Mouse (Mus musculus) midbrain, embryonic 13.5 days (tissue): ENCODE measurements around the gene Khdrbs2. TPM values are rescaled to one million over a fixed set of nuclear protein-coding genes. Genes with fewer than 3 reads are reported as not detected.

Experiments used
- ATAC-seq: fragments of 200-750 bp; cut with Nextera tagmentation; 2 replicates; pipeline ENCODE4 v1.8.0; 2017; ENCODE audit warnings: mild to moderate bottlenecking, moderate TSS enrichment, moderate library complexity
- H3K27ac ChIP-seq: fragments of 300-500 bp; sonication (generic); 2 replicates; pipeline ENCODE4 v1.5.1; 2015; ENCODE audit warnings: inconsistent platforms, mild to moderate bottlenecking, moderate library complexity
- H3K27me3 ChIP-seq: fragments of 300-500 bp; sonication (generic); 2 replicates; pipeline ENCODE4 v1.6.1; 2015; ENCODE audit warnings: mild to moderate bottlenecking, inconsistent platforms
- H3K36me3 ChIP-seq: fragments of 300-500 bp; sonication (generic); 2 replicates; pipeline ENCODE4 v1.6.1; 2015; ENCODE audit warnings: mild to moderate bottlenecking, inconsistent platforms
- H3K4me1 ChIP-seq: fragments of 300-500 bp; sonication (generic); replicated peaks from 2 replicates; pipeline ENCODE4 v1.6.1; 2015; ENCODE audit warnings: inconsistent platforms
- H3K4me2 ChIP-seq: fragments of 300-500 bp; sonication (generic); replicated peaks from 2 replicates; pipeline ENCODE4 v1.6.1; 2015; ENCODE audit warnings: moderate library complexity, mild to moderate bottlenecking, inconsistent platforms
- H3K4me3 ChIP-seq: fragments of 300-500 bp; sonication (generic); replicated peaks from 2 replicates; pipeline ENCODE4 v1.5.1; 2015; ENCODE audit warnings: mild to moderate bottlenecking, inconsistent platforms
- H3K9ac ChIP-seq: fragments of 300-500 bp; sonication (generic); replicated peaks from 2 replicates; pipeline ENCODE4 v1.6.1; 2015; ENCODE audit warnings: mild to moderate bottlenecking, inconsistent platforms
- H3K9me3 ChIP-seq: fragments of 300-500 bp; sonication (generic); 2 replicates; pipeline ENCODE4 v1.6.1; 2016; ENCODE audit warnings: mild to moderate bottlenecking, inconsistent platforms
- WGBS: fragments of 180-500 bp; shearing (Covaris S2); methylation state at CpG from one replicate; pipeline ENCODE4 v1.1.7; 2015; 5-methylcytosine and 5-hydroxymethylcytosine counted together
- polyA plus RNA-seq: library from polyadenylated mRNA; unstranded; fragments of >200 nt; fragmentation: Nextera tagmentation; extraction: Ambion mirVana; gene quantifications from 2 replicates; pipeline ENCODE4 v1.2.1, GENCODE M21; 2015

The Khdrbs2 gene
- polyA plus RNA-seq, result 43.3 and 47.6 TPM in 2 replicates

DNA sequence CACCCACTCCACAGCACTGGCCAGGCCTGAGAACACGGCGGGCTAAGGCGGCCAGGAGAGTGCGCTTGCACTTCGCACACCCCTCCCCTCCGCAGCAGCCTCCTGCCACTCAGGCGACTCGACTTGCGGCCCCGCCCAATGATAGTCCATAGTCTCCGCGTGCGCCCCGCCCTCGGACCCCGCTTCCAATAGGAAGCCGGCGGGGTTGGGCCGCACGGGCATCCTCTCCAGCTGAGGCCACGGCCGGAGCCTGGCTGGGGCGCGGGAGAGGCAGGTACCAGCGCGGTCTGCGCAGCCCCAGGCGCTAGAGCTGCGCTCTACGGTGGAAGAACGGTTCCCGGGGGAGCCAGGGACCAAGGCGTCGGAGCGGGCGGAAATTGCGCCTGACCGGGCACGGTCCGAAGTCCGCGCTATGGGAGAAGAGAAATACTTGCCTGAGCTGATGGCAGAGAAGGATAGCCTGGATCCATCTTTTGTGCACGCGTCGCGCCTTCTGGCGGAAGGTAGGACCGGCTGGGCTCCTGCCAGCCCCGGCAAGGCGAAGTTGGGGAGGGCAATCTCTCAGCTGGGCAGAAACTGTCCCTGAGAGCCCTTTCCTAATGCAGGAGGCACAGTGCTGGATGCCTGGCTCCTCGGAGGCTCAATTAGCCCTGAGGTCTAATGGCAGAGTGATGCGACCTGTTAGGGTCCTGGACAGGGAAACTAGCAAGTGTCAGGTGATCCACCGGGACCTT, at the start of gene Khdrbs2:
TSS of gene Khdrbs2 (plus strand) at position 209 of the 734 bp plus-strand sequence.
- H3K4me3 ChIP-seq, result peak within 1 kb of the TSS; percentile 70
- peak within 1 kb of the TSS; percentile 78 for H3K9ac ChIP-seq
- peak within 1 kb of the TSS; percentile 77 for H3K4me2 ChIP-seq
- 0 out of 2 replicates have a peak, but pooled peaks cover 4% of the 10 kb centered on the region for H3K27me3 ChIP-seq
- no peaks in the 10 kb centered on the region for H3K36me3 ChIP-seq
- peak; percentile 100 for ATAC-seq
- 1% methylated on average over 53 of the region's 53 CpGs for WGBS
- peak within 1 kb of the TSS; percentile 83 for H3K27ac ChIP-seq
- H3K4me1 ChIP-seq, result peaks cover 12% of the 10 kb centered on the region
- H3K9me3 ChIP-seq, result no peaks in the 10 kb centered on the region

DNA sequence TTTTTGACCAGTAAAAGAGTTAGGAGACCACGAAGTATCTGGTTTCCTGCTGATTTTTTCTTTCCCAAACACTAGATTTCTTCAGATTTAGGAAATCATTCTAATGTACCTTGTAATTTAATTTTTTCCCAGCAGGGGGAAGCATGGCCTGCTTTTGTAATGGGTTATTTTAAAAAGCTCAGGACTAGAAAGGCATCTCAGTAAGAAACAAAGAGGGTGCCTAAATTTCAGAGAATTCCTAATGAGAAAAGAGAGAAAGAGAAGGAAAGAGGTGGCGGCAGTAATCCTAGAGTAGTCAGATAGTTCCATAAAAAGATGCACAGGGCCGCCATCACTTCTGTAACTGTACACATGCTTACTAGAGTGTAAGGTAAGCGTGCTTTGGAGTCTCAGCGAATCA, 2.1 kb downstream of the Khdrbs2 start:
- Histone ChIP-seq H3K4me2 (peak overlapping the region; percentile 43), H3K9ac (peak overlapping the region; percentile 48), H3K4me3 (peak overlapping the region; percentile 70), H3K9me3 (no peaks in the 10 kb centered on the region), H3K36me3 (no peaks in the 10 kb centered on the region), H3K27me3 (0 out of 2 replicates have a peak, but pooled peaks cover 4% of the 10 kb centered on the region), H3K4me1 (peaks cover 12% of the 10 kb centered on the region), H3K27ac (0 out of 2 replicates have a peak overlapping the region, but pooled peaks have one; percentile 44)
- ATAC-seq, result no peak
- 54% methylated on average over 5 of the region's 5 CpGs for WGBS

DNA sequence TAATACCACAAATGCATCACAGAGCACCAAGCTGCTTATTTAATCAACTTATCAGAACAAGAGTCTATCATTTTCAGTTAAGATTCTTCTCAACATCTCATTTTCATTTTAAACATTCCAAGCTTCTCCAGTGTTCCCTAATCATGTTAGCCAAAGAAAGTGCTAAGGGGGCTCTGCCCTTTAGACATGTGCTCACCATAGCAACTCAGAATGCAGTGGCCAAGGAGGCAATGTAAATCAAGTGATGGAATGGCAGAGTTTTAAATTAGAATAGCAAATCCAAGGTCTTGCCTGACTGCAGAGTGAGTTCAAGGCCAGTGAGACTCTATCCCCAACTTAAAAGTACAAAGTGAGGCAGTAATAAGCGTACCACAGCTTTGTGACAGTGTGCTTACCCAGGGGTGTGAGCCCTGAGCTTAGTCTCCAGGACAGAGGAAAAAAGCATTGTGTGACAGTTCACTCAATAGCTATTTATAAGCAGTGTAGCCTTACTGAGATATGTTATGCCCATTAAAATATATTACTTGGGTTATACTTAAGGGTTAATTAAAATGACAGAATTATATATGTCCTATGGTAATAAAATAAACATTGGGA, 27.2 kb downstream of the Khdrbs2 start:
- no peak overlapping the region for H3K4me2 ChIP-seq
- no peak overlapping the region for H3K4me3 ChIP-seq
- H3K4me1 ChIP-seq, result 0 out of 2 replicates have a peak, but pooled peaks cover 6% of the 10 kb centered on the region
- no peaks in the 10 kb centered on the region for H3K27me3 ChIP-seq
- no peaks in the 10 kb centered on the region; the same call in 1 of the 2 replicates for H3K36me3 ChIP-seq
- ATAC-seq, result peak; percentile 40; the same call in 1 of the 2 replicates
- no peaks in the 10 kb centered on the region for H3K9me3 ChIP-seq
- H3K27ac ChIP-seq, result no peak overlapping the region
- H3K9ac ChIP-seq, result no peak overlapping the region
- 26% methylated on average over 1 of the region's 1 CpGs for WGBS

- H3K27ac ChIP-seq, result no peak overlapping the region
- H3K27me3 ChIP-seq, result no peaks in the 10 kb centered on the region
- H3K4me1 ChIP-seq, result no peaks in the 10 kb centered on the region
- no peak for ATAC-seq
- no peak overlapping the region for H3K4me3 ChIP-seq
- H3K9me3 ChIP-seq, result no peaks in the 10 kb centered on the region
- no peaks in the 10 kb centered on the region for H3K36me3 ChIP-seq
- 92% methylated on average over 5 of the region's 5 CpGs for WGBS
- H3K4me2 ChIP-seq, result no peak overlapping the region
- no peak overlapping the region for H3K9ac ChIP-seq
Measured at GRCm38 (mm10) chr1:32248443-32248842, 75.9 kb downstream of the Khdrbs2 start.

DNA sequence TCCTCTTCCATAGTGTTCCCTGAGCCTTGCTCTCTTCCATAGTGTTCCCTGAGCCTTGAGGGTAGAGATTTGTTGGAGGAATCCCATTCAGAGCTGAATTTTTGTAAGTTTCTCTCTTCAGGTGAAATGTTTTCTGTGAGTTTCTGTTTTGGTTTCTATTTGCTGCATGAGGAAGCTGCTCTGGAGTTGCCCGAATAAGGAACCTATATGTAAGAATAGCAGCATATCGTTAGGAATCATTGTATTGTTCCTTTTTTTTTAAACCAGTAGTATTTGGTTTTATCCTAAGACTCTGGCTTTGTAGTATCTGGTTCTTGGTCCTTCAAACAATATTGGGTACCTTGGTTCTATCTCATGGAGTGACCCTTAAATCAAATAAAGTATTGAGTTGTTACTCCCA, 77.1 kb downstream of the Khdrbs2 start:
- H3K9me3 ChIP-seq, result no peaks in the 10 kb centered on the region
- no peaks in the 10 kb centered on the region for H3K36me3 ChIP-seq
- no peak overlapping the region for H3K4me3 ChIP-seq
- no peaks in the 10 kb centered on the region for H3K4me1 ChIP-seq
- ATAC-seq, result no peak
- 92% methylated on average over 2 of the region's 2 CpGs for WGBS
- no peaks in the 10 kb centered on the region for H3K27me3 ChIP-seq
- no peak overlapping the region for H3K27ac ChIP-seq
- H3K4me2 ChIP-seq, result no peak overlapping the region
- no peak overlapping the region for H3K9ac ChIP-seq

- no peak overlapping the region for H3K9ac ChIP-seq
- no peaks in the 10 kb centered on the region for H3K4me1 ChIP-seq
- no peaks in the 10 kb centered on the region for H3K36me3 ChIP-seq
- no peaks in the 10 kb centered on the region for H3K27me3 ChIP-seq
- no peaks in the 10 kb centered on the region for H3K9me3 ChIP-seq
- H3K4me3 ChIP-seq, result no peak overlapping the region
- H3K27ac ChIP-seq, result no peak overlapping the region
- ATAC-seq, result no peak
- WGBS, result 98% methylated on average over 1 of the region's 1 CpGs
- no peak overlapping the region for H3K4me2 ChIP-seq
Measured at GRCm38 (mm10) chr1:32250337-32250736, 77.8 kb downstream of the Khdrbs2 start.

DNA sequence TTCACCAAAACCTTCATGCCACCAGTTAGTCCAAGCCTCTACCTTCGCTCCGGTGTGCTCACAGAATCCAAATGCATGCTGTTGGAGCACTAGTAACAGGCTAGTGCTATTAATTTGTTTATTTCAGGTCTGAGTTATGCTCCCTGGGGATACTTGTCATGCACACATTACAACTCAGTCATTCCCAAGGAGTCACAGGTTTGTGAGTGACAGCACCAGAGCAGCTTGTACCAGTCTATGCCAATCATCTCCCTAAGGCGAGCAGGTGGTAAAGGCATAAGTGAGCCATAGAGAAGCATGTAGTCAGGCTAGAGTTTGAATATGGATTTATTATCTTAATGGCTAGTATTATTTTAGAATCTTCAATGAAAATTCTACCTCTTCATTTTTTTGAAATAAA, 86.4 kb downstream of the Khdrbs2 start:
- H3K4me3 ChIP-seq, result no peak overlapping the region
- ATAC-seq, result no peak; the same call in 1 of the 2 replicates
- no peaks in the 10 kb centered on the region for H3K27me3 ChIP-seq
- H3K36me3 ChIP-seq, result no peaks in the 10 kb centered on the region
- WGBS, result 93% methylated on average over 3 of the region's 3 CpGs
- no peak overlapping the region for H3K4me2 ChIP-seq
- H3K9me3 ChIP-seq, result no peaks in the 10 kb centered on the region
- no peak overlapping the region for H3K9ac ChIP-seq
- H3K27ac ChIP-seq, result no peak overlapping the region
- H3K4me1 ChIP-seq, result no peaks in the 10 kb centered on the region

DNA sequence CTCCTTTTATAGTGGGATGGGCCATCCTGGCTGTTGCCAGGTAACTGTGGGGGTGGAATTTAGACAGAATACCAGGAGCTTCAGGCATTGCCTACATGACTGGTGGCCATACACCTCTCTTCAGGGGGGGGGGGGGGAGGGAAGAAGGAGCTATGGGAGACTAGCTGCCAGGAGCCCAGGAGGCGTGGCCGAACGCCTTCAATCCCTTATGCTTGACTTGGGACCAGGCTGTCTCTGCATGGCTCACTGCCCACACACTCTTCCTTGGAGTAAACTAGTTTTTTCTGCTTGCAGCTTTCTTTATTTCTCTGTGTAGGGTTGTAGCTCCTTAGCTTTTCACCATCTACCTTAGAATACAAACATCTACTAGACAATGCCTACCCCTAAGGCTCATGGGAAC, 98.0 kb downstream of the Khdrbs2 start:
- Histone ChIP-seq H3K4me1 (no peaks in the 10 kb centered on the region), H3K9me3 (no peaks in the 10 kb centered on the region), H3K36me3 (no peaks in the 10 kb centered on the region), H3K27me3 (no peaks in the 10 kb centered on the region), H3K4me2 (no peak overlapping the region), H3K9ac (no peak overlapping the region), H3K27ac (no peak overlapping the region), H3K4me3 (no peak overlapping the region)
- no peak for ATAC-seq
- WGBS, result 42% methylated on average over 3 of the region's 3 CpGs

DNA sequence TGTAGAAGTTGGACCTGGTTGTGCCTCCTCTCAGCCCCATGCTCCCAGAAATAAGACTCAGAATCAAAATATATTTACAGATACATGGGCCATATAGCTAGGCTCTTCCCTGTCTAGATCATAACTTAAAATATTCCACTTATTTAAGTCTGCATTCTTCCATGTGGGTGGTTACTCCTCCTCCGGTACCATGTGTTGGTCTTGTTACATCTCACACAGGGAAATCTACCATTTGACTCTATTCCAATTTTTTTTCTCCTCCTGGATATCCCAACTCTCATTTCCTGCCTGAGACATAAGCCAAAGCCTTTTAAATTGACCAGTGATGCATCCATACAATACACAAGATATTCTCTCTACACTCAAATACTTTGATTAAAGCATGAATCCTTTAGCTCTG, 122.2 kb downstream of the Khdrbs2 start:
- 93% methylated on average over 1 of the region's 1 CpGs for WGBS
- no peak for ATAC-seq

GRCm38 (mm10) chr1:32301391-32301790, 128.9 kb downstream of the Khdrbs2 start:
- WGBS, result 87% methylated on average over 5 of the region's 5 CpGs
- no peak for ATAC-seq

More for the DNA sequence above, 122.2 kb downstream of the Khdrbs2 start:
- Histone ChIP-seq H3K27ac (no peak overlapping the region), H3K4me3 (no peak overlapping the region), H3K4me1 (peaks cover 4% of the 10 kb centered on the region; the same call in 1 of the 2 replicates), H3K9me3 (no peaks in the 10 kb centered on the region), H3K4me2 (no peak overlapping the region), H3K36me3 (no peaks in the 10 kb centered on the region), H3K9ac (no peak overlapping the region), H3K27me3 (no peaks in the 10 kb centered on the region)

DNA sequence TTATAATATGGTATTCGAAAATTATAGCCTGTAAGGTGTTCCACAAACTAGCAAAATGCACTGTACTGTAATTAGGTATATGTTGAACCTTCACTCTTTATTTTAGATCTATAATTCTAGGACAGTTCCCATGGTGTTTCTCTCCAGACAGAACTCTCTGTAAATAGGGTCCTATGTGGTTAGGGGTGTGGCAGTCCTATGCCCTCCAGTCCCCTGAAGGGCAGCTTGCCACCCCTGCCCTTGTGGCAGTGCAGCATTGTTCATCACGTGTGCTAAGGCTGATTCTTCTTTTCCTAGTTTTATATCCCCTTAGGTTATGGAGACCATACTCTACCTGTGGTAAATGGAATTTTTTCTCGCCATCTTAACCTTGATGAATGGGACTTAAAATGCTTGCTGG, 136.6 kb downstream of the Khdrbs2 start:
- Histone ChIP-seq H3K27ac (no peak overlapping the region), H3K9me3 (no peaks in the 10 kb centered on the region), H3K9ac (no peak overlapping the region), H3K27me3 (no peaks in the 10 kb centered on the region), H3K4me3 (no peak overlapping the region), H3K4me1 (no peaks in the 10 kb centered on the region), H3K36me3 (no peaks in the 10 kb centered on the region), H3K4me2 (no peak overlapping the region)
- WGBS, result 73% methylated on average over 3 of the region's 3 CpGs
- no peak for ATAC-seq

More at GRCm38 (mm10) chr1:32301391-32301790, 128.9 kb downstream of the Khdrbs2 start:
- Histone ChIP-seq H3K4me2 (no peak overlapping the region), H3K27me3 (no peaks in the 10 kb centered on the region), H3K4me1 (no peaks in the 10 kb centered on the region), H3K27ac (no peak overlapping the region), H3K36me3 (no peaks in the 10 kb centered on the region), H3K9ac (no peak overlapping the region), H3K4me3 (no peak overlapping the region), H3K9me3 (no peaks in the 10 kb centered on the region)

DNA sequence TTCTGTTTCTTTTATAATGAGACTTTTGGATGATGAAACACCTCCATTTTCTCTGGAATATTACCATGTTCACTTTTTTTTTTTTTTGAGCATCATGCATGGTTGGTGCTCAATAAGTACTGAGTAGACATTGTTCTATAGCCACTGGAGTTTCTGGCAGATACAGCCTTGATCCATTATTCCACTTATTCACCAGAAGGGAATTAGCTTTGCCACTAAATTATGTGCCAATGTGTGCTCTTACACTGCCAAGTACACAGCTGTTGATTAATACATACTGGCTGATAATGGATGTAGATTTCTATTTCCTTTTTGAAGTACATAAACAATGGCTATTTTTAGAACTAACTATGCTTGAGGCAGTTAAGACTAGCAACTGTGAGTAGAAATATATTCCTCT, 137.1 kb downstream of the Khdrbs2 start:
- no peak overlapping the region for H3K27ac ChIP-seq
- no peak for ATAC-seq
- no peak overlapping the region for H3K4me2 ChIP-seq
- no peaks in the 10 kb centered on the region for H3K27me3 ChIP-seq
- H3K4me3 ChIP-seq, result no peak overlapping the region
- H3K36me3 ChIP-seq, result no peaks in the 10 kb centered on the region
- H3K9me3 ChIP-seq, result no peaks in the 10 kb centered on the region
- no peak overlapping the region for H3K9ac ChIP-seq
- no peaks in the 10 kb centered on the region for H3K4me1 ChIP-seq
